Mouse (Mus musculus): ENCODE results near the gene Ap1m2. TPM values are rescaled to one million over a fixed set of nuclear protein-coding genes. Genes with fewer than 3 reads are reported as not detected.

Ap1m2 gene
- polyA plus RNA-seq, 1 experiment from 2014 or later: 158 TPM

- Histone ChIP-seq H3K4me2 (ENCODE audit: low read depth, low read length) (peak within 1 kb of the TSS; percentile 75), H3K27me3 (replicated peaks; ENCODE audit: control insufficient read depth, insufficient read depth, low read length) (no peaks in the 10 kb centered on the region), H3K4me3 (ENCODE audit: low read length) (peak within 1 kb of the TSS; percentile 86), H3K4me1 (ENCODE audit: control insufficient read depth, insufficient read depth, low read length) (peaks cover 30% of the 10 kb centered on the region), H3K27ac (ENCODE audit: low read length) (peak within 1 kb of the TSS; percentile 81), H3K9ac (ENCODE audit: low read depth, low read length) (peak within 1 kb of the TSS; percentile 84), H3K9me3 (ENCODE audit: control insufficient read depth, low read length) (no peaks in the 10 kb centered on the region), H3K36me3 (ENCODE audit: control insufficient read depth, insufficient read depth, low read length) (0 out of 2 replicates have a peak, but pooled peaks cover 3% of the 10 kb centered on the region)
- peak; percentile 79 for ATAC-seq
- under 1% methylated on average over 59 of the region's 59 CpGs for WGBS
These were observed 24.4 kb downstream of the Ap1m2 start, which contains the start of gene Kri1 for GRCm38 (mm10) chr9:21287571-21288402. TSS of gene Kri1 (minus strand) at chr9:21287969.

- 59% methylated on average over 3 of the region's 3 CpGs for WGBS
- Histone ChIP-seq H3K27me3 (replicated peaks; ENCODE audit: control insufficient read depth, insufficient read depth, low read length) (no peaks in the 10 kb centered on the region), H3K36me3 (ENCODE audit: control insufficient read depth, insufficient read depth, low read length) (peaks cover 5% of the 10 kb centered on the region; the same call in 1 of the 2 replicates), H3K9ac (ENCODE audit: low read depth, low read length) (peak overlapping the region; percentile 84), H3K4me2 (ENCODE audit: low read depth, low read length) (peak overlapping the region; percentile 75), H3K9me3 (ENCODE audit: control insufficient read depth, low read length) (no peaks in the 10 kb centered on the region), H3K4me3 (ENCODE audit: low read length) (peak overlapping the region; percentile 86), H3K27ac (ENCODE audit: low read length) (no peak overlapping the region; the same call in none of the 2 replicates), H3K4me1 (ENCODE audit: control insufficient read depth, insufficient read depth, low read length) (peaks cover 30% of the 10 kb centered on the region)
- ATAC-seq: no peak
These were observed 25.4 kb downstream of the Ap1m2 start for GRCm38 (mm10) chr9:21286753-21287152.

GRCm38 (mm10) chr9:21283994-21284393 is 28.1 kb downstream of the Ap1m2 start:
- no peak overlapping the region for H3K4me2 ChIP-seq (ENCODE audit: low read depth, low read length)
- WGBS: 58% methylated on average over 3 of the region's 3 CpGs
- no peak overlapping the region for H3K4me3 ChIP-seq (ENCODE audit: low read length)
- H3K27ac ChIP-seq (ENCODE audit: low read length): 0 out of 2 replicates have a peak overlapping the region, but pooled peaks have one; percentile 33
- H3K9me3 ChIP-seq (ENCODE audit: control insufficient read depth, low read length): no peaks in the 10 kb centered on the region
- H3K4me1 ChIP-seq (ENCODE audit: control insufficient read depth, insufficient read depth, low read length): peaks cover 18% of the 10 kb centered on the region
- ATAC-seq: no peak
- no peak overlapping the region for H3K9ac ChIP-seq (ENCODE audit: low read depth, low read length)
- H3K36me3 ChIP-seq (ENCODE audit: control insufficient read depth, insufficient read depth, low read length): peaks cover 21% of the 10 kb centered on the region
- no peaks in the 10 kb centered on the region for H3K27me3 ChIP-seq (replicated peaks; ENCODE audit: control insufficient read depth, insufficient read depth, low read length)

- no peak overlapping the region for H3K4me2 ChIP-seq (ENCODE audit: low read depth, low read length)
- H3K9ac ChIP-seq (ENCODE audit: low read depth, low read length): no peak overlapping the region
- H3K4me1 ChIP-seq (ENCODE audit: control insufficient read depth, insufficient read depth, low read length): peaks cover 14% of the 10 kb centered on the region
- H3K4me3 ChIP-seq (ENCODE audit: low read length): no peak overlapping the region
- no peaks in the 10 kb centered on the region for H3K27me3 ChIP-seq (replicated peaks; ENCODE audit: control insufficient read depth, insufficient read depth, low read length)
- 88% methylated on average over 5 of the region's 5 CpGs for WGBS
- ATAC-seq: no peak
- no peaks in the 10 kb centered on the region for H3K9me3 ChIP-seq (ENCODE audit: control insufficient read depth, low read length)
- peaks cover 23% of the 10 kb centered on the region for H3K36me3 ChIP-seq (ENCODE audit: control insufficient read depth, insufficient read depth, low read length)
- H3K27ac ChIP-seq (ENCODE audit: low read length): no peak overlapping the region
These were observed 28.5 kb downstream of the Ap1m2 start for GRCm38 (mm10) chr9:21283591-21283990.

GRCm38 (mm10) chr9:21277776-21278175 is 34.4 kb downstream of the Ap1m2 start:
- no peak for ATAC-seq
- Histone ChIP-seq H3K27ac (ENCODE audit: low read length) (no peak overlapping the region), H3K4me2 (ENCODE audit: low read depth, low read length) (no peak overlapping the region), H3K4me1 (ENCODE audit: control insufficient read depth, insufficient read depth, low read length) (no peaks in the 10 kb centered on the region), H3K9ac (ENCODE audit: low read depth, low read length) (no peak overlapping the region), H3K9me3 (ENCODE audit: control insufficient read depth, low read length) (no peaks in the 10 kb centered on the region), H3K4me3 (ENCODE audit: low read length) (no peak overlapping the region), H3K27me3 (replicated peaks; ENCODE audit: control insufficient read depth, insufficient read depth, low read length) (no peaks in the 10 kb centered on the region), H3K36me3 (ENCODE audit: control insufficient read depth, insufficient read depth, low read length) (peaks cover 52% of the 10 kb centered on the region)
- WGBS: 94% methylated on average over 5 of the region's 5 CpGs

GRCm38 (mm10) chr9:21276307-21276706 is 35.8 kb downstream of the Ap1m2 start:
- WGBS: 89% methylated on average over 8 of the region's 8 CpGs
- 0 out of 2 replicates have a peak, but pooled peaks have one; percentile 22 for ATAC-seq

GRCm38 (mm10) chr9:21275727-21276126 is 36.4 kb downstream of the Ap1m2 start:
- H3K27me3 ChIP-seq (replicated peaks; ENCODE audit: control insufficient read depth, insufficient read depth, low read length): no peaks in the 10 kb centered on the region

More at GRCm38 (mm10) chr9:21276307-21276706, 35.8 kb downstream of the Ap1m2 start:
- Histone ChIP-seq H3K27ac (ENCODE audit: low read length) (no peak overlapping the region), H3K9me3 (ENCODE audit: control insufficient read depth, low read length) (no peaks in the 10 kb centered on the region), H3K4me1 (ENCODE audit: control insufficient read depth, insufficient read depth, low read length) (no peaks in the 10 kb centered on the region), H3K27me3 (replicated peaks; ENCODE audit: control insufficient read depth, insufficient read depth, low read length) (no peaks in the 10 kb centered on the region), H3K36me3 (ENCODE audit: control insufficient read depth, insufficient read depth, low read length) (peaks cover 57% of the 10 kb centered on the region), H3K9ac (ENCODE audit: low read depth, low read length) (no peak overlapping the region), H3K4me3 (ENCODE audit: low read length) (no peak overlapping the region), H3K4me2 (ENCODE audit: low read depth, low read length) (no peak overlapping the region)

GRCm38 (mm10) chr9:21275013-21275710 is 37.0 kb downstream of the Ap1m2 start:
- no peak; the same call in 1 of the 2 replicates for ATAC-seq
- no peak overlapping the region for H3K27ac ChIP-seq (ENCODE audit: low read length)
- no peaks in the 10 kb centered on the region for H3K4me1 ChIP-seq (ENCODE audit: control insufficient read depth, insufficient read depth, low read length)
- no peak overlapping the region for H3K9ac ChIP-seq (ENCODE audit: low read depth, low read length)
- peaks cover 53% of the 10 kb centered on the region for H3K36me3 ChIP-seq (ENCODE audit: control insufficient read depth, insufficient read depth, low read length)
- H3K4me2 ChIP-seq (ENCODE audit: low read depth, low read length): no peak overlapping the region
- 86% methylated on average over 7 of the region's 7 CpGs for WGBS
- no peaks in the 10 kb centered on the region for H3K27me3 ChIP-seq (replicated peaks; ENCODE audit: control insufficient read depth, insufficient read depth, low read length)
- no peak overlapping the region for H3K4me3 ChIP-seq (ENCODE audit: low read length)
- no peaks in the 10 kb centered on the region for H3K9me3 ChIP-seq (ENCODE audit: control insufficient read depth, low read length)

More at GRCm38 (mm10) chr9:21275727-21276126, 36.4 kb downstream of the Ap1m2 start:
- no peak overlapping the region for H3K4me2 ChIP-seq (ENCODE audit: low read depth, low read length)
- H3K9ac ChIP-seq (ENCODE audit: low read depth, low read length): no peak overlapping the region
- H3K4me1 ChIP-seq (ENCODE audit: control insufficient read depth, insufficient read depth, low read length): no peaks in the 10 kb centered on the region
- no peak overlapping the region for H3K4me3 ChIP-seq (ENCODE audit: low read length)
- H3K36me3 ChIP-seq (ENCODE audit: control insufficient read depth, insufficient read depth, low read length): peaks cover 53% of the 10 kb centered on the region
- H3K27ac ChIP-seq (ENCODE audit: low read length): no peak overlapping the region
- ATAC-seq: no peak
- WGBS: 89% methylated on average over 12 of the region's 12 CpGs
- H3K9me3 ChIP-seq (ENCODE audit: control insufficient read depth, low read length): no peaks in the 10 kb centered on the region

GRCm38 (mm10) chr9:21274336-21274735 is 37.8 kb downstream of the Ap1m2 start:
- peaks cover 46% of the 10 kb centered on the region for H3K36me3 ChIP-seq (ENCODE audit: control insufficient read depth, insufficient read depth, low read length)
- WGBS: 91% methylated on average over 3 of the region's 3 CpGs

More at GRCm38 (mm10) chr9:21274336-21274735, 37.8 kb downstream of the Ap1m2 start:
- Histone ChIP-seq H3K4me2 (ENCODE audit: low read depth, low read length) (no peak overlapping the region), H3K9me3 (ENCODE audit: control insufficient read depth, low read length) (no peaks in the 10 kb centered on the region), H3K27ac (ENCODE audit: low read length) (no peak overlapping the region), H3K9ac (ENCODE audit: low read depth, low read length) (no peak overlapping the region), H3K27me3 (replicated peaks; ENCODE audit: control insufficient read depth, insufficient read depth, low read length) (no peaks in the 10 kb centered on the region), H3K4me3 (ENCODE audit: low read length) (no peak overlapping the region), H3K4me1 (ENCODE audit: control insufficient read depth, insufficient read depth, low read length) (no peaks in the 10 kb centered on the region)
- no peak for ATAC-seq
